Mouse (Mus musculus) splenic B cell, adult 2 months (primary cell): ENCODE data around the gene Gm49661.

ENCODE experiments used
- DNase-seq: peaks from one replicate; pipeline ENCODE4 v3.0.0-alpha.2; 2011; ENCODE audit warnings: low read depth, low spot score
- H3K27me3 ChIP-seq: 2 replicates; pipeline ENCODE4 v1.6.1; 2012; ENCODE audit warnings: mild to moderate bottlenecking, low read length, moderate library complexity, mixed read lengths; ENCODE audit not compliant: control insufficient read depth, poor library complexity, insufficient read depth, severe bottlenecking
- H3K36me3 ChIP-seq: 2 replicates; pipeline ENCODE4 v1.6.1; 2012; ENCODE audit warnings: mild to moderate bottlenecking, low read length, moderate library complexity, mixed read lengths; ENCODE audit not compliant: control insufficient read depth, poor library complexity, insufficient read depth, severe bottlenecking

Gene Gm49661

DNA sequence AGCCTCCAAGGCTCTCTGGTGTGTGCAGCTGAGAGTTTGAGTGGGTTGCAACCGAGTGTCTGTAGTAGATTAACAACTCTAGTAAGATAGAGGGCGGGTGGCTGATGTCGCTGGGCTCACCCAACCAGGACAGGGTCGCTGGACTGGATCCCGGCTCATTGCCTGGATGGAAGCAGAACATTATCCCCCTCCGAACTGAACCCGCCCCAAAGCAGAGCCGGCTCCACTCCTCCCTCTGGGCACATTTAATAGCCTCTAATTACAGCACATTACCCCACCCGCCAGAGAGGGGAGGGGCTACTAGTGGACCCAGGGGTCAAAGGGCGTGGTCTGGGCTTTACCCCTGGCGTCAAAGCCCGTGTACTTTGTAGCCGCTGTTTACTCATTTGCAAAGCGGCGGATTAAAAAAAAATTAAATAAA lies 20.1 kb upstream of the Gm49661 start:
- Histone ChIP-seq H3K36me3 (no peaks in the 10 kb centered on the region), H3K27me3 (no peaks in the 10 kb centered on the region)
- DNase-seq: peak; percentile 48

DNA sequence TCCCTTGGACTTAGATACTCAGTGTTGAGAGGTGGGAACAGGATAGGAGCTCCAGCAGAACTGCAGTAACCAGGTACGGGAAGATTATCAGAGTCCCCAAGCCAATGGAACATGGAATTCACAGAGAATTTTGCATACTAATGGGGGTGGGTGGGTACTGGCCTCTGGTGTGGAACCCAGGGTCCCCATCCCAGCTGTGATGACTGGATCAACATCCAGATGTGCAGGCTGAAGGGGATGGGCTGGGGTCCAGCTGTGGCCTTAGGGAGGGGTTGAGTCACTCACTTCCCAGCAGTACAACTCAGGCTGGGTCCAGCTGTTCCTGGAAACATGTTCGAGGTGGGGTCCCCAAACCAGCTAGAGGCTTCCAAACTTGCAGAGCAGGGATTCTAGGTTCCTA lies 18.7 kb upstream of the Gm49661 start:
- no peak for DNase-seq
- Histone ChIP-seq H3K27me3 (no peaks in the 10 kb centered on the region), H3K36me3 (no peaks in the 10 kb centered on the region)

DNA sequence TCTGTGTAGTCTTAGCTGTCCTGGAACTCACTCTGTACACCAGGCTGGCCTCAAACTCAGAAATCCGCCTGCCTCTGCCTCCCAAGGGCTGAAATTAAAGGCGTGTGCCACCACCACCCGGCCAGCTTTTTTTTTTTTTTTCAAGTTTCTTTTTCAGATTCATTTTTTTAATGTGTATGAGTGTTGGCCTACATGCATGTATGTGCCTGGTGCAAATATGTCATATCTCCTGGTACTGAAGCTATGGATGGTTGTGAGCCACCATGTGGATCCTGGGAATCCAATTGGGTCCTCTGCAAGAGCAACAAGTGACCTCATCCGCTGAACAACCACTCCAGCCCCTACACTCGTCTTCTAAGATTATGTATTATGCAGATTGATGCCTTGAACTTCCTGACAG lies 18.2 kb upstream of the Gm49661 start:
- H3K36me3 ChIP-seq: no peaks in the 10 kb centered on the region
- H3K27me3 ChIP-seq: no peaks in the 10 kb centered on the region
- DNase-seq: no peak

DNA sequence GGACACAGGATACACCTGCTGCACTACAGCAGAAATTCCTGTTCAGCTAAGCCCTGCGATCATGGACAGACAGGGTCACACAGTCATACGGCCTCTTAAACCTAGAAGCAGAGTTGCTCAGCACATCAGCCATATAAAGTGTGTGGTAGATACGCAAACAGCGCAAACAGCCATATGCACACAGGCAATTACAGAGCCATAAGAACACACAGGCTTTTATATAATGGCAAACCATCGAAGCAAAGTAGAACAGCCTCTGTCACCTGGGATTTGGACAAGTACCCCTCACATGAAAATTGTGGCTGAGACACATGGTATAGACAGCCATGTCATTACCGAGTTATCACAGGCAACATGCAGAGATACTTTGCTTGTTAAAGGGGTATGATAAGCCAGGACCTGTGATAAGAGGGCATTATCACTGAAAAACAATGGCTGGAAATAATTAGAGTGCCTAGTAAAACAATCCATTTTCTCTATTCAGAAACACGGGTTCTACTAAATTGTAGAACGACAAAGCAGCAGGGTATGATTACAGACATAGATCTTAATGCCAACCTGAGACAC lies 17.2 kb upstream of the Gm49661 start:
- H3K27me3 ChIP-seq: no peaks in the 10 kb centered on the region

DNA sequence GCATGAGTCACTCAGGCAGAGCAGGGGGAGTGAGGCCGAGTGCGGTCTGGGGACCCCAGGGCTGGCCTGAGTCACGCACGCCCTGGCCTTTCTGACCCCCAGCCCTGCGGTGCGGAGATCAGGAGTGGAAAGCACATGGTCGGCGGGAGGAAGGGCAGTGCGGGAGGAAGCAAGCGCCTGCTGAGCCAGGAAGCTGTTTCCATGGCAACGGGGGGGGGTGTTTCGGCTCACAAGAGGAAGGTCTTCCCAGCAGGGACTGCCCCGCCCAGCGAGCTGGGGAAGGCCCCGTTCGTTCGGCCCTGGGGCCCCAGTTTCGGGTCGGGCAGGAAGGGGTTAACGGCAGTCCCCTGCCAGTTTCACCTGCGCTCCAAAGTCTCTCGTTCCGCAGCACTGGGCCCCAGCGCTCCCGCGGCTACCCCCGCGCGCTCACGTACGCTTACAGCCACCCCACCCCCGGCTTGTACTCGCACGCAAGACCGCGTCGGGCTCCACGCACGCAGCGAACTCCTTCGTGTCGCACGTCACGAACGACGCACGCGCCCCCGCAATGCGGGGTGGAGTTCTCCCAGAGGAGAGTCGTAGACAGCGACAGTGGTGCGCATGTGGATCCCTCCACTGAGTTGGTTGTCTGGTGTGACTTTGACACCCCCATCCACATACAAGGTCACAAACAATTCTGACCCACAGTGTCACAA lies 16.6 kb upstream of the Gm49661 start:
- peak; percentile 99 for DNase-seq
- no peaks in the 10 kb centered on the region for H3K27me3 ChIP-seq
- no peaks in the 10 kb centered on the region for H3K36me3 ChIP-seq

More for the DNA sequence above, 17.2 kb upstream of the Gm49661 start:
- H3K36me3 ChIP-seq: no peaks in the 10 kb centered on the region
- DNase-seq: no peak

DNA sequence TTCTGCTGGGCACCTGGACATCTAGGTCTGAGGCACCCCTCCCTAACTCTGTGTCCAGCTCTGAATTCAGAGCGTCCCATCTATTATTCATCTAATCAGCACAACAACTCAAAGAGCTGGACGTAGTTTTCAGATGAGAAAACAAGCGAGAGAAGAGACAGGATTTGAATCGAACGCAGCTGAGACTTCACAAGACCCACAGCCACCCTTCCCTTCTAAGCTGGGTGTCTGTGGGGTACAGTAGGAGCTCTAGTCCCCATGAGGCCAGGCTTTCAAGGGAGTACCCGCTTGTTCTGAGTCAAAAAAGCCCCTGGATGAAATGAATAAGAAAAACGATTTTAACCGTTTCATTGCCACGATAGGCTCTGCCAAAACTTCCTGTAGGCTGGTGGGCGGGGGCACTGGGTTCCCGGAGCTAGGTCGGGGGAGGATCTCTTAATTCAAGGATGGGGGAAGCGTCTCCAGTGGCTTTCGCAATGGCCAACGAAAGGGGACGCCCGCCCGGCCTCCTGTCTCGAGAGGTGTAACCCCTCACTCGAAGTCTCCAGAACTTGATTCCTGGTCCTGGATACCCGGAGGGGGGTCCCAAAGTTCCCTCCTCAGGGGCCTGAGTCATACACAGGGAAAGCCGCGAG lies 15.9 kb upstream of the Gm49661 start:
- Histone ChIP-seq H3K27me3 (no peaks in the 10 kb centered on the region), H3K36me3 (no peaks in the 10 kb centered on the region)
- DNase-seq: no peak

DNA sequence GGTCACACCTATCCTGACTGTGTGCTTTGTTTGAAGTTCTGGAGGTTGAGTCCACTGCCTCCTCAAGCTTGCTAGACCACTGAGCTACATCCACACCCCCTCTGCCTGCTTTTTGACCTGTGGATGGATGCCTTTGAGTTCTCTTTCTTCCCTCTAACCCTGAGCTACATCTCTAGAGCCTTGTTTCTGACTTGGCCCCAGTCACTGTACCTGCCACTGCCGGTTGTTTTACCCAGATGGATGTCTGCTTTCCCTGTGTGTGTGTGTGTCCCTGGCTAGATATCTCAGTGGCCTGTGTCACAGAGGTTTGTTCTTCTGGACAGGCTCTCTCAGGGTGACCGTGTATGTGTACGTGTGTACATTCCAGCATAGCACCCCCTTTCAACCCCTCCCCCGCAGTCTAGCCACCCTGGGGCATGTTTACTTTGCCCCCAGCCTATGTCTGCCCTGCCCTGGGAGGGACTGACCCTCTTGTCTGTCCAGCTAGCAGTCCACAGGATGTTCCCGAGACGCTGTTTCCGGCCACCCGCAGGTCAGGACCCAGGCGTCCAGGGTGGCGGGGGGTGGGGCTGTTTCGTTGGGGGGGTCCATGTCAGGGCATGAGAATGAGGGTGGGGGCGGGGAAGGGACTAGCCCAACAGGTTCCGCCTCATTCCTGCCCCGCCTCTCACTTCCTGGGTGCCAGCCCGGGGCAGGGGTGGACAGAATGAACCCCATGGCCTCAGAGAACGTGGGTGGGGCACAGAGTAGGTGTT lies 15.2 kb upstream of the Gm49661 start:
- H3K36me3 ChIP-seq: no peaks in the 10 kb centered on the region
- H3K27me3 ChIP-seq: no peaks in the 10 kb centered on the region
- peak; percentile 72 for DNase-seq

DNA sequence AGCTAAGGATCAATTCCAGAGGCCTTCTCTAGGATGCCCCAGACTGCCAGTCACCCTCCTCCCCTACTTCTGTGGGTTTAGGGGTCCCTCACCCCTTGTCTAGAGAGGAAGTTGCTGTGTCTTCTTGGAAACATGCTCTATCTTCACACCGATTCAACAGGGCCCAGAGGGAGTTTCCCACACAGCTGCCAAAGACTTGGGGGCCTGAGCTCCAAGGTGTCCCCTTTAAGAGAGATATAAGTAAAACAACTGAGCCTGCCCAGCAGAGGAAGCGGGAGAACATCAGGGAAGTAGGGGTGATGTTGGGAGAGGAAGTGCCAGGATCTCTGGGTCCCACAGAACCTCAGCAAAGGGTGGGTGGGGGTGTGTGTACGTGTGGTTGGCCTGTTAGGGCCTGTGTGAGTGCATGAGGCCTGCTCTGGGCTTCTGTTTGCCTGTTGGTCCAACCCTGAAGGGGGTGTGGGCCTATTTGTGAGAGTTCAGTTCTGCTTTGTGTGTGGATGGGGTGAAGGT lies 13.3 kb upstream of the Gm49661 start:
- peak; percentile 61 for DNase-seq
- Histone ChIP-seq H3K36me3 (no peaks in the 10 kb centered on the region), H3K27me3 (no peaks in the 10 kb centered on the region)

DNA sequence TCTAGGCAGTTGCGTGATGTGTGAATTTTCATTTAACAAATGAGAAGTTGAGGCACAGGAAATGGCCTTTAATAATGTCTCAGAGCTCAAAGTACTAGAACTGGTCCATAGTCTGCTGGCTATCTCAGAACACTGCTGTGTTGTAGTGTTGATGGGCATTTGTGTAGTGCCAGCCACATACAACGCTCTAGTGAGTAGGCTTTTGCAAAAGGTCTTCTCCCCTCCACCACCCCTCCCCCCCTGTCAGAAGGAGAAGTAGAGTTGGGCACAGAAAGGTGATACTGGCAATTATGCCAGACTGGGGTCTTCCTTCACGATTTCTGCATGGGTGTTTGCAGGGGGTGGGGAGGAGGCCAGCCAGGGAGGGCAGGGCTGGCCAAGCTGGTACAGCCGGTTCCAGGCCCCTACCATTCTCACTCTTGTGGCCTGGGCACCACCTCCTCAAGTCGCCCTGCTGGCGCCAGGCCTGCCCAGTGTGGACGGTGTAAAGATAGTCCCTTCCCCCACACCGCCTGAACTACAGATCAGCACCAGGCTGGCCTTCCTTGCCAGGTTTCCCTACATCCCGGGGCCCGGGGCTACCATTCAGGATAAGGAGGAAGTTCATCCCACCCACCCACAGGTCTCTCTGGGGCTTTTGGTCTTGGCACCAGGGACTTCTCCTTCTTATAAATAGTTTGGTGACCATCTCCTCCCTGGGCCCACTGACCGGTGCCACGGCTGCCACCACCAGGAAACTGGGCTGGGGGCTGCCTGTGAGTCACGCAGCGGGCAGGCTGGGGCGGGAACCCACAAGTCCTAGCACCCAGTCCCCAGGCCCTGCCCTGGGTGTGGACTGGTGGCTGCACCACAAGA lies 12.6 kb upstream of the Gm49661 start:
- peak; percentile 52 for DNase-seq
- no peaks in the 10 kb centered on the region for H3K27me3 ChIP-seq
- H3K36me3 ChIP-seq: no peaks in the 10 kb centered on the region

DNA sequence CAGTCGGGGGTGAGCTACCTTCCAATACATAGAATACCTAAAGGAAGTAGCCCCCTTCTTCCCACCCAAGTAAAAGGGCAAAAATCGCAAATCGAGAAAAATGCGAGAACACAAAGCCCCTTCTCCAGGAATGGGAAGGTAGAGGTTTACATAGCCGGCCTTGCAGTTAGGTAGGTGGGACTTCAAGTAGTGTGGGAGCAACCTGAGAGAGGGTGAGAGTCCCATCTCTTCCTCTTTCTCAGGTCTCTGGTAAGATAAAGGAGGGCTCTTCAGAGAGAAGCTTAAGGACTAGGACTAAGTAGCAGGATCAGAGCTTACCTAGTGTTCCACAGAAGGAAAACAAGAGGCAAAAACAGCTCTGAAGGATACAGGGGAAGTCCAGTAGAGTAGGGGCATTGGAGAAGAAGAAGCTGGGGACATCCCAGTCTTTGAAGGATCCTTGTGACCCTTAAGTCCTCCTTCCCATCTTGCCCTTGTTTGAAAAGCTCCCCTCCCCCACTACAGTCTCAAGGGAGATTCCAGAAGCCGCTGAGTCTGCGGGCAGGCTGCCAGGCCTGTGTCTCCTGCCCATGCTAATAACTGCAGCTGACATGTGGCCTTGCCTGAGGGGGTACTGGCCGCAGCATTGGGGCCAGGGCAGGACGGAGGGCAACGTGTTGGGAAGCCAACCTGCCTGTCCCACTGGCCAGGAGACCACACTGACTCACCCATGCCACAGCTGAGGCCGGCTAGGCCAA lies 11.6 kb upstream of the Gm49661 start:
- Histone ChIP-seq H3K36me3 (no peaks in the 10 kb centered on the region), H3K27me3 (no peaks in the 10 kb centered on the region)
- peak; percentile 76 for DNase-seq

DNA sequence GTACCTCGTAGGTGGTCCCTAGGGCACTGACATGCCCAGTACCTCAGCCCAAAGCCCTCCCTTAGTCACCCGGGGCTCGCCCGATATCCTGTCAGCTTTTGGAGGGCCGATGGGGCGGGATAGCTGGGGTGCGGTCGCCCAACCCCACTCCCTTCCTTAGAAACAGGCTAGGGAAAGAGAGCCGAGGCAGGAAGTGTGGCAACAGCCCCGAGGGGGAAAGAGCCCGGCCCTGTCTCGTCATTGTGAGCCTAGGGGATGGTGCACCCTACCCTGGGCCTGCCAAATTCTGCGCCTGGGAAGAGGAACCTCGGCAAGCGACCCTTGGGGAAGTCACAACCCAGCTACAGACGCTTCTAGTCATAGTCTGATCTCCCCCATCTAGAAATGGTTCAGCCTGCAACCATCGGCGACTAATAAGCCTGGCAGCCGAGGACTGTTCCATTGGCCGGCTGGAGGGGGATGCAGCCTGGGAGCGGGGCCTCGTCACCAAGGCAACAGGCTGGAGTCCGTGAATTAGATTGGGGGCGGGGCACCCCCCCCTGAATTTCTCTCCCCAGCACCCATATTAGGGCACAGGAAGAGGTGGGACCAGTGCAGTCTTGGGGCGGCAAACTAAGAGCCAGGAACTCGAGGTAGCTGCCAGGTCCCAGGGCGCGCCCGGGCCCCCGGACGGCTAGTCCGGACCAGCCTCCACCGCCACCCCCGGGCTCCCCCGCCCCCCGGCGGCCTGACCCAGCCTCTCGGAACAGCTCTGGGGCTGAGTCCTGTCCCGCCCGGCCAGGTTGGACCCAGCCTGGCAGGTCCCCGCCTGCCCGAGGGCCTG lies 10.6 kb upstream of the Gm49661 start:
- no peaks in the 10 kb centered on the region for H3K36me3 ChIP-seq
- DNase-seq: peak; percentile 99

DNA sequence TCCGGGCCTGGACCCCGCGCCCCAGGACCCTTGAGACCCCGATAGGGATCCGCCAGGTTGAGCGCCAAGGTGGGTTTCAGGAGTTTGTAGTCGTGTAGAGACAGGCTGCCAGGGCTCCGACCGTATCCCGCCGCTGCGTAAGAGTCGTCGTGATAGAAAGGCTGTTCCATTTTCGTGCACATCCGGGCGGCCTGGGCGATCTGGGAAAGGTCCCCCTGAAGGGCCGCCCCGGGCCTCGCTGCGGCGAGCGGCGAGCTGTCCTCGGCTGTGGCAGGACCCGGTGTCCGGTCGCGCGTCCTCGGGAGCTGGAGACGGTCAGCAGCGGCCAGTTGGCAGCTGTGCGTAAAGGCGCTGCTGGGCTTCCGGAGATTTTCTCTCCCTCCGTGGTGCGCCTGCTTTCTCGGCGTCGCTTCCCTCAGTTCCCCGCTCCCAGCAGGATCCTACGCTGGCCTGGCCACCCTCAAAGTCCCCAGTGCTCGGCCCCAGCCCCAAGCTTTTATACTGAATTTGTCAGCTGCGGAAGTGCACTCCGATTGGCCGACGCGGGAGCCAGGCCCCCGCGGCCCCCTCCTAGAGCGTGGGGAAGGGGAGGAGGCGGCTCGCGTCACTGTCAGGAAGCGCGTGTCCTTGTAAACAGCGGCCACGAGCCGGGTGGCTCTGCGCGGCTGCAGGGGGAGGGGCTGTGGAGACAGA lies 9.2 kb upstream of the Gm49661 start, which contains the start of gene Junb:
Gene Junb, minus strand, starts transcription at position 471 of the 693 bp plus-strand sequence.
- H3K36me3 ChIP-seq: no peaks in the 10 kb centered on the region
- DNase-seq: peak; percentile 99
- no peaks in the 10 kb centered on the region for H3K27me3 ChIP-seq

More for the DNA sequence above, 10.6 kb upstream of the Gm49661 start:
- H3K27me3 ChIP-seq: no peaks in the 10 kb centered on the region
